Mouse (Mus musculus): ENCODE measurements at regions not wholly inside any gene's neighbourhood (a gene's known extent, or its start where the extent isn't known, plus 50 kb on each side); places are given as distances from the start of the nearest gene placed in this dataset.
A peak's percentile ranks its signal among the peaks of the same experiment; 100 is the strongest.

DNA sequence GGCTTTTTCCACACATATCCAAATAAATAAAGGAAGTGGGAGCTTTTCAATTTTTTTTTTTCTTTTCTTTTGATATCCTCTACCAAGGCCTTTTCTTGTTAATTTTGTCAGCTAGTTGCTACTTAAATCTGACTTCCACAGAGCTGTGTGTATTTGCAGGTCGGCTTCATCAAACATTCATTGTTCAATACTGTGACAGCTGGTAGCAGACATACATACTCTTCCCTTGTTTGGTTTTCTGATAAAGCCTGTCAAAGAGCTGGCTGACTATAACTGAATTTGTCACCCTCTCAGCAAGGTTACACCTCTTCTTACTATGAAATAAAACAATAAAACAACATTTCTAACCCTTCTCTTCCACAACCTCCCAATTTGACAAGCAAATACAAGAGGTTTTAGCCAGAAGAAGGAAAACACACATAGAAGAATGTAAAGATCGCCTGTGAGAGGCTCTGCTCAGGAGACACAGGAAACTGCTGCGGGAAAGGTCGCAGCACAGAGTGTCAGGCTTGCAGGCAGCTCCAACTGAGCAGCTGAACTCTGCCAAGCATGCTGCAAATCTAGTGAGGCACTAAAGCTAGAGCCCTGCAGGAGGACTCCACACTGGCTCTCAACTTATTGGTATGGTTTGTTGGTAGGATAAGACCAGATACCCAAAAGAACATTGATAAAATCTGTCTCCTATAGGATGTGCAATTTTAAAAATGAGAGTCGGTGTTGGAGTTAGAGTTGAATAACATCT is 205.2 kb upstream of the Tle4 start:
- Histone ChIP-seq H3K9ac (replicated peaks) (no peak overlapping the region), H3K9me3 (no peaks in the 10 kb centered on the region), H3K4me3 (replicated peaks) (no peak overlapping the region), H3K36me3 (no peaks in the 10 kb centered on the region), H3K27ac (no peak overlapping the region), H3K4me2 (no peak overlapping the region), H3K4me1 (replicated peaks) (0 out of 2 replicates have a peak, but pooled peaks cover 2% of the 10 kb centered on the region), H3K27me3 (no peaks in the 10 kb centered on the region)
- ATAC-seq (ENCODE audit: insufficient number of reproducible peaks, insufficient read depth, low FRiP score, low TSS enrichment, low read depth): no peak
- 30% methylated on average over 5 of the region's 5 CpGs for WGBS

DNA sequence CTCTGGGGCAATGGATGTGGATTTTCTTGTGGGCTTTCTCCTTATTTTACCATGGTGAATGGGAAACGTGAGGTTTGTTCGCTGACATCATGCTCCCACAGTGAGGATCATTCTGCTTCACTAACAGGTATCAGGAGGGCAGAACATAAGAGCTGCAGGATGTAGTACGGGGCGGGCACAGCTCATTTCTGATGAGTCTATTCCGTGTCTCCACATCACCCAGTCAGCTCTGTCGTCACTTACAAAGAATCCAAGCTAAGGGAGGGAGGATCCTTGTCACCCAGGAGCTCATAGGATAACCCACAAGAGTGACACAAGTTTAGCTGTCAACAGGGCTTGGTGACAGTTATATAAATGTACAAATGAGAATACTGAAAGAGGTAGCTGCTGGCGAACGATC is 203.8 kb upstream of the Tle4 start:
- Histone ChIP-seq H3K4me1 (replicated peaks) (0 out of 2 replicates have a peak, but pooled peaks cover 2% of the 10 kb centered on the region), H3K4me2 (no peak overlapping the region), H3K4me3 (replicated peaks) (no peak overlapping the region), H3K36me3 (no peaks in the 10 kb centered on the region), H3K9me3 (no peaks in the 10 kb centered on the region), H3K9ac (replicated peaks) (no peak overlapping the region), H3K27ac (no peak overlapping the region), H3K27me3 (no peaks in the 10 kb centered on the region)
- 87% methylated on average over 8 of the region's 8 CpGs for WGBS
- no peak for ATAC-seq (ENCODE audit: insufficient number of reproducible peaks, insufficient read depth, low FRiP score, low TSS enrichment, low read depth)

DNA sequence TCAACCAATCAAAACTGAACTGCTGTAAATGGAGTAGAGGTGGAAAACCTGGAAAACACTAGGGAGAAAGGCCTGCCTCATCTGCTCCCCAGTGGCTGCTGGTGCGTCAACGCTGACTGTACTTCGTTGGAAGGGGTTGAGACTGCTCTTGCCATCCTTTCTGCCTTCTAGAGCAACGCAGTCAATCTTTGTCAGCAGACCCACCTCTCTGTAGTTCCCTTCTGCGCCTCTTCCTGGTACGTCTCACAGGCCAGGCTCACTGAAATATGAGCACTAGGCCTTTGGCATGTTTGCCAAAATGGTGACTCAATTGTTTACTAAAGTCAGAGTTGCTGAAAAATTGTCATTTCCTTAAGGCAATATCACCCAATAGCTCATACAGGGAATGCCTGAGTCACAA is 201.2 kb upstream of the Tle4 start:
- Histone ChIP-seq H3K9me3 (no peaks in the 10 kb centered on the region), H3K36me3 (no peaks in the 10 kb centered on the region), H3K4me3 (replicated peaks) (no peak overlapping the region), H3K27me3 (no peaks in the 10 kb centered on the region), H3K9ac (replicated peaks) (no peak overlapping the region), H3K4me1 (replicated peaks) (0 out of 2 replicates have a peak, but pooled peaks cover 2% of the 10 kb centered on the region), H3K27ac (no peak overlapping the region), H3K4me2 (no peak overlapping the region)
- no peak for ATAC-seq (ENCODE audit: insufficient number of reproducible peaks, insufficient read depth, low FRiP score, low TSS enrichment, low read depth)
- WGBS: 77% methylated on average over 6 of the region's 6 CpGs

DNA sequence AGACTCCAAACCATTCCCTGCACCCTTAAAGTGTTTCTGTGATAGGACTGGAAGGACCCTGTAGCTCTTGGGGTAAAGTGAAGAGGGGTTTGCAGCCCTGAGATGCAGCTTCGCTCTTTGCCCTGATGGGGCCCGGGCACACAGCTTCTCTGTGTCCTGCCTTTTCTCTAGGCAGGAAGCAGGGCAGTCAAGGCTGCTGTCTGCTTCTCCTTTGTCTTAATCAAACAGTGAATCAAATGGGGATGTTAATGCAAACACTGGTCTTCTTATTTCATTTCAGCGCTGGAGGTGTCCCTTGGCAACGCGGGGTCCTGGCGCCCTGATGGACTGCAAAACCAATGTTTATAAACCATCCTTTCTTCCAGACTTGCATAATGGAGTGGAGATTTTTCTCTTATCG is 200.6 kb upstream of the Tle4 start:
- Histone ChIP-seq H3K27ac (no peak overlapping the region), H3K9me3 (no peaks in the 10 kb centered on the region), H3K4me3 (replicated peaks) (no peak overlapping the region), H3K4me2 (no peak overlapping the region), H3K9ac (replicated peaks) (no peak overlapping the region), H3K27me3 (no peaks in the 10 kb centered on the region), H3K36me3 (no peaks in the 10 kb centered on the region), H3K4me1 (replicated peaks) (0 out of 2 replicates have a peak, but pooled peaks cover 2% of the 10 kb centered on the region)
- 92% methylated on average over 7 of the region's 7 CpGs for WGBS
- ATAC-seq (ENCODE audit: insufficient number of reproducible peaks, insufficient read depth, low FRiP score, low TSS enrichment, low read depth): no peak

DNA sequence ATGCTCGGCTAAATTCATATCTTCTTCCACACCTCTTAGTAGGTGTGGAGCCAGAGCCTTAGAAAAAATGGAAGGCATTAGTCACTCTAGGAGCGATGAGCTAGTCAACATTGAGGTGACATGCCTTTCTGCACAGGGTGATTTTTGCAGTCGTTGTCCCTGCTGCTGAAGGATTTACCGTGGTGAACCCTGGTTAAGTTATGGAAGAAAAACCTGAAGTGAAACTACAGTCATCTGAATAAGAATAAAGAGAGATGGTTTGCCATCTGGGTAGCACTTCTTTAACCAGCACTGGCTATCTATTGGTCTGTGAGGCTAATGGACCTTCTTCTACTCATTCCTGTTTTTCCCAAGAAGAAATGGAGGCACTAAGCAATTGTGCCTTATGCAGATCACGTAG is 198.1 kb upstream of the Tle4 start:
- H3K36me3 ChIP-seq: no peaks in the 10 kb centered on the region
- ATAC-seq (ENCODE audit: insufficient number of reproducible peaks, insufficient read depth, low FRiP score, low TSS enrichment, low read depth): no peak
- H3K27me3 ChIP-seq: no peaks in the 10 kb centered on the region; the same call in 1 of the 2 replicates
- no peaks in the 10 kb centered on the region for H3K9me3 ChIP-seq
- no peak overlapping the region for H3K9ac ChIP-seq (replicated peaks)
- no peak overlapping the region for H3K27ac ChIP-seq
- H3K4me3 ChIP-seq (replicated peaks): no peak overlapping the region
- H3K4me2 ChIP-seq: no peak overlapping the region
- H3K4me1 ChIP-seq (replicated peaks): no peaks in the 10 kb centered on the region
- WGBS: 87% methylated on average over 5 of the region's 5 CpGs

DNA sequence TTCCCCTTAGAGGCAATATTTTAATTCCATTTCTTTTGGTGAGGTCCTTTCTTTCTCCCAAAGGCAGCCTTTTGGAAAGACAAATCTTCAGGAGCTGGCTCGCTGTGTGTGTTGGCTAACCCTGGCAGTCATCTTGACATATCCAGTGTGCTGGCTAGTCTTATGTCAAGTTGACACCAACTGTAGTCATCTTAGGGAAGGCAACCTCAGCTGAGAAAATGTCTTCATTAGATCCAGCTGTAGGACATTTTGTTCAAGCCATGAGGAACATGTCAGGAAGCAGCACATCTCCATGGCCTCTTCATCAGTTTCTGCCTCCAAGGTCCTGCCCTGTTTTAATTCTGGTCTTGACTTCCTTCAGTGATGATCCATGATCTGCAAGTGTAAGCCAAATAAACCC is 192.1 kb upstream of the Tle4 start:
- Histone ChIP-seq H3K4me3 (replicated peaks) (no peak overlapping the region), H3K4me2 (no peak overlapping the region), H3K9ac (replicated peaks) (no peak overlapping the region), H3K9me3 (no peaks in the 10 kb centered on the region), H3K27ac (no peak overlapping the region), H3K36me3 (no peaks in the 10 kb centered on the region), H3K4me1 (replicated peaks) (0 out of 2 replicates have a peak, but pooled peaks cover 4% of the 10 kb centered on the region), H3K27me3 (no peaks in the 10 kb centered on the region; the same call in 1 of the 2 replicates)
- WGBS: 94% methylated on average over 1 of the region's 1 CpGs
- ATAC-seq (ENCODE audit: insufficient number of reproducible peaks, insufficient read depth, low FRiP score, low TSS enrichment, low read depth): no peak

DNA sequence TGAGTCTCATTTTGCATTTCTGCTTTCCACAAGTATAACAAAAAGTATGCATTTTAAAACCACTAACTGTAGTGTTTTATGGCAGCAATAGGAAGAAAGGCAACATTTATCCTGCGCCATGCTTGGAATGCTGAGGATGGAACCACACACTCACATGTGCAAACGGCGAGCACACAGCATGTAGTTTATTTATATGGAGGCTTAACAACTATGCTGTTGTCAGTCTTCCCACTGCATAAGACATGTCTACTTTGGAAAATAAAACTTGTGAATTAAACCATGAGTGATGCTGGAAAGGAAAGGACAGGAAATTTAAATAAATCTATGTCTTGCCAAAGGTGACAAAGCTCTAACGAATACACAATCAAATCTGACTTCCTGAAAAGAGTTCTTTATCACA is 190.8 kb upstream of the Tle4 start:
- no peaks in the 10 kb centered on the region; the same call in 1 of the 2 replicates for H3K27me3 ChIP-seq
- ATAC-seq (ENCODE audit: insufficient number of reproducible peaks, insufficient read depth, low FRiP score, low TSS enrichment, low read depth): no peak
- WGBS: 87% methylated on average over 4 of the region's 4 CpGs
- H3K4me1 ChIP-seq (replicated peaks): 0 out of 2 replicates have a peak, but pooled peaks cover 4% of the 10 kb centered on the region
- H3K9me3 ChIP-seq: no peaks in the 10 kb centered on the region
- H3K4me2 ChIP-seq: no peak overlapping the region
- H3K27ac ChIP-seq: no peak overlapping the region
- no peak overlapping the region for H3K9ac ChIP-seq (replicated peaks)
- no peaks in the 10 kb centered on the region for H3K36me3 ChIP-seq
- H3K4me3 ChIP-seq (replicated peaks): no peak overlapping the region

DNA sequence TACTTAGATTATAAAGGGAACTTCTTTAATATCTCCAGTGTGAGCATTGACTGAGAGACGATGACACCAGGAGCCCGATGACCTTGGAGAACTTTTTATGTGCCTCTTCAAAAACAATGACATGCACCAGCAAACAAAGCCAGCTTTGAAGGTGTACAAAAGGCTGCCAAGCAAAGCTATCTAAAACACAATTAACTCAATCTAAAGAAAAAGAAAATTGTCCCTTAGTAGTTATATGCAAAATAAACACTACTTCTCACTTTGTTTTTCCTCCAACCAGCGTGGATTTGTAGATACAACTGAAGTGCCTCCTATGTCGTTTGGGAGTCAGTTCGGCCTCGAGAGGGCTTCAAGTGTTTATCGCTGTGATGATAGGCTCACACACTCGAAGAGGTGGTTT is 189.0 kb upstream of the Tle4 start:
- Histone ChIP-seq H3K4me1 (replicated peaks) (0 out of 2 replicates have a peak, but pooled peaks cover 4% of the 10 kb centered on the region), H3K9me3 (no peaks in the 10 kb centered on the region), H3K27me3 (no peaks in the 10 kb centered on the region; the same call in 1 of the 2 replicates), H3K4me3 (replicated peaks) (no peak overlapping the region), H3K36me3 (no peaks in the 10 kb centered on the region), H3K27ac (no peak overlapping the region), H3K9ac (replicated peaks) (no peak overlapping the region), H3K4me2 (no peak overlapping the region)
- no peak for ATAC-seq (ENCODE audit: insufficient number of reproducible peaks, insufficient read depth, low FRiP score, low TSS enrichment, low read depth)
- WGBS: 70% methylated on average over 8 of the region's 8 CpGs

DNA sequence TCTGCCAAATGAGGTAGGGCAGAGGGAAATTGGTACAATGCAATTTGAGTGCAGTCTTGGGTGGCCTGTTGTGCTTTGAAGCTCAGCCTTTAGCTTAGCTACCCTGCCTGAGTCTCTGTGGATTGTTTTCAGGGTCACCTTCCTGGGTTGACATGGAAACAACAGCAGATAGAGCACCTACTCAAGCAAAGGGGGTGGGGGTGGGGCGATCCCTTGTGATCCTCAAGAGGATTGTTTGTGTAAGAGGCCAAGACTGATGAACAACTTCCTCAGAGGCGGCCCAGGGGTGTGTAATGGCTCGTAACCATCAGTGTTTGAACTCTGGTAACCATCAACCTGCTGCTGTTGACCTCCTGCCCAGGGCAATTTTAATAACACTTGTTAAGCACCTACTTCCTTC is 187.8 kb upstream of the Tle4 start:
- Histone ChIP-seq H3K36me3 (no peaks in the 10 kb centered on the region), H3K4me1 (replicated peaks) (0 out of 2 replicates have a peak, but pooled peaks cover 4% of the 10 kb centered on the region), H3K9me3 (no peaks in the 10 kb centered on the region), H3K27ac (no peak overlapping the region), H3K27me3 (no peaks in the 10 kb centered on the region; the same call in 1 of the 2 replicates), H3K9ac (replicated peaks) (no peak overlapping the region), H3K4me2 (no peak overlapping the region), H3K4me3 (replicated peaks) (no peak overlapping the region)
- no peak for ATAC-seq (ENCODE audit: insufficient number of reproducible peaks, insufficient read depth, low FRiP score, low TSS enrichment, low read depth)
- WGBS: 17% methylated on average over 3 of the region's 3 CpGs

DNA sequence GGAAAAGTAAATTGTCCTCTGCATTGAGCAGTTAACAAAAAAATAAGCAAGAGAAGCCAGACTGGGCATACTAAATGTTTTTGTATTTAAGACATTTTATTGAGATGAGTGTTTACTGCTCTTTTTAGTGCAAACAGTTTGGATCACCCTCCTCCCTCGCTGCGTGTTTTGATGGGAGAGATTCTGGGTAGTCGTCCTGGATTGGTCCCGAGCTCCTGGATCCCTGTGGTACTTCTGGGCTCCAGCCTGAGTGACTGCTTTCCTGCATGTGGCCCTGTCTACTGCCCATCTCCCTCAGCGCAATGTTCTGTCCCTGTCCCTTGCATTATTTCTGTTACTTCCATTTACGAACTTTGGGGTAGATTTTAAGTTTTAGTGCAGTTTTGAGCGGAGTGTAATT is 179.9 kb upstream of the Tle4 start:
- peaks cover 4% of the 10 kb centered on the region; the same call in 1 of the 2 replicates for H3K27me3 ChIP-seq
- H3K9me3 ChIP-seq: peaks cover 4% of the 10 kb centered on the region; the same call in 1 of the 2 replicates
- 0 out of 2 replicates have a peak, but pooled peaks cover 4% of the 10 kb centered on the region for H3K4me1 ChIP-seq (replicated peaks)
- WGBS: 19% methylated on average over 7 of the region's 7 CpGs
- H3K9ac ChIP-seq (replicated peaks): no peak overlapping the region
- ATAC-seq (ENCODE audit: insufficient number of reproducible peaks, insufficient read depth, low FRiP score, low TSS enrichment, low read depth): no peak
- H3K36me3 ChIP-seq: no peaks in the 10 kb centered on the region
- peak overlapping the region; percentile 42 for H3K4me2 ChIP-seq
- H3K27ac ChIP-seq: no peak overlapping the region
- H3K4me3 ChIP-seq (replicated peaks): no peak overlapping the region

DNA sequence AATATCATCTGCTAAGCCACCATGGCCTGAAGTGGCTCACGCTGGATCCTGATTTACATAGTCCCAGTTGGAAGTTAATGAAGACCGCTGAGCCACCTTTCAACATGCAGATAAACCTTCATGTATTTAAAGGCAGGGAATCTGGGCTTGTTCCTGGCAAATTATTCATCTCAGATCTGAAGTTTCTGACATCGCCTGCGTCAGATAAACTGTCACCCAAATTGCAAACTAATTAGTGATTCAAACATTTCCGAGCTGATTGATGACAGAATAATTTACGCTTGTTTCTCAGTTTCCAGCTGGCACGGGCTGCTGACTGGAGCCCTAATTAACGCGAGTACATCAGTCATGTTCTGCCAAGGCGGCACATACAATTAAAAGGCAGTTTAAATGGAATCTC is 179.3 kb upstream of the Tle4 start:
- Histone ChIP-seq H3K4me1 (replicated peaks) (0 out of 2 replicates have a peak, but pooled peaks cover 4% of the 10 kb centered on the region), H3K4me2 (peak overlapping the region; percentile 42), H3K27me3 (peaks cover 4% of the 10 kb centered on the region; the same call in 1 of the 2 replicates), H3K9ac (replicated peaks) (no peak overlapping the region), H3K27ac (no peak overlapping the region), H3K36me3 (no peaks in the 10 kb centered on the region), H3K9me3 (peaks cover 4% of the 10 kb centered on the region; the same call in 1 of the 2 replicates), H3K4me3 (replicated peaks) (0 out of 2 replicates have a peak overlapping the region, but pooled peaks have one; percentile 2)
- WGBS: 2% methylated on average over 10 of the region's 10 CpGs
- no peak for ATAC-seq (ENCODE audit: insufficient number of reproducible peaks, insufficient read depth, low FRiP score, low TSS enrichment, low read depth)

Data from limb, embryonic 12.5 days (tissue).